Mouse (Mus musculus) thymus, postnatal 0 days (tissue): ENCODE measurements around the gene Kcnn4. TPM values are rescaled to one million over a fixed set of nuclear protein-coding genes. Genes with fewer than 3 reads are reported as not detected.

Experiments used
- DNase-seq: peaks from one replicate; pipeline ENCODE4 v3.0.0-alpha.2; 2015; ENCODE audit warnings: low spot score
- polyA plus RNA-seq: library from polyadenylated mRNA; unstranded; fragments of >200 nt; fragmentation: Nextera tagmentation; extraction: Ambion mirVana; gene quantifications from 2 replicates; pipeline ENCODE4 v1.2.1, GENCODE M21; 2015

The Kcnn4 gene
- 105 and 120 TPM in 2 replicates for polyA plus RNA-seq

- DNase-seq, result peak; percentile 89
Measured at GRCm38 (mm10) chr7:24369731-24370541, at the start of gene Kcnn4. Kcnn4 (plus strand) TSS chr7:24370263.

- no peak for DNase-seq
Measured at GRCm38 (mm10) chr7:24322593-24322992, 47.5 kb upstream of the Kcnn4 start.

GRCm38 (mm10) chr7:24325197-24325596, 44.9 kb upstream of the Kcnn4 start:
- no peak for DNase-seq

GRCm38 (mm10) chr7:24325675-24326128, 44.4 kb upstream of the Kcnn4 start:
- DNase-seq, result no peak

GRCm38 (mm10) chr7:24326273-24327135, 43.6 kb upstream of the Kcnn4 start:
- DNase-seq, result no peak

- no peak for DNase-seq
Measured at GRCm38 (mm10) chr7:24327281-24327975, 42.6 kb upstream of the Kcnn4 start.

- no peak for DNase-seq
Measured at GRCm38 (mm10) chr7:24333304-24333986, 36.6 kb upstream of the Kcnn4 start, which contains the start of gene Tescl. Tescl (minus strand) TSS chr7:24333936.

GRCm38 (mm10) chr7:24335699-24336309, 34.3 kb upstream of the Kcnn4 start:
- peak; percentile 77 for DNase-seq

GRCm38 (mm10) chr7:24338241-24338640, 31.8 kb upstream of the Kcnn4 start:
- DNase-seq, result no peak

GRCm38 (mm10) chr7:24343701-24344272, 26.3 kb upstream of the Kcnn4 start:
- no peak for DNase-seq

GRCm38 (mm10) chr7:24346444-24346843, 23.6 kb upstream of the Kcnn4 start:
- no peak for DNase-seq

- no peak for DNase-seq
Measured at GRCm38 (mm10) chr7:24348896-24349295, 21.2 kb upstream of the Kcnn4 start, which contains the start of gene Lypd5. Lypd5 (plus strand) TSS chr7:24349196.

- DNase-seq, result no peak
Measured at GRCm38 (mm10) chr7:24355646-24356045, 14.4 kb upstream of the Kcnn4 start.

GRCm38 (mm10) chr7:24356081-24356480, 14.0 kb upstream of the Kcnn4 start:
- DNase-seq, result no peak

- DNase-seq, result peak; percentile 31
Measured at GRCm38 (mm10) chr7:24357899-24358298, 12.2 kb upstream of the Kcnn4 start.

- DNase-seq, result peak; percentile 38
Measured at GRCm38 (mm10) chr7:24359269-24359668, 10.8 kb upstream of the Kcnn4 start.

GRCm38 (mm10) chr7:24361001-24361400, 9.1 kb upstream of the Kcnn4 start:
- no peak for DNase-seq

- DNase-seq, result peak; percentile 61
Measured at GRCm38 (mm10) chr7:24363228-24363627, 6.8 kb upstream of the Kcnn4 start.

GRCm38 (mm10) chr7:24364827-24365226, 5.2 kb upstream of the Kcnn4 start:
- DNase-seq, result peak; percentile 93
